Mouse (Mus musculus): ENCODE measurements around the gene Prkch. TPM values are rescaled to one million over a fixed set of nuclear protein-coding genes. Genes with fewer than 3 reads are reported as not detected.

Gene Prkch
- 5.9 TPM for polyA plus RNA-seq (2014; fragmentation: Illumina TruSeq; extraction: RNeasy Lipid Tissue Mini Kit (QIAGEN cat#74804); ENCODE audit: low read depth, low replicate concordance)

DNA sequence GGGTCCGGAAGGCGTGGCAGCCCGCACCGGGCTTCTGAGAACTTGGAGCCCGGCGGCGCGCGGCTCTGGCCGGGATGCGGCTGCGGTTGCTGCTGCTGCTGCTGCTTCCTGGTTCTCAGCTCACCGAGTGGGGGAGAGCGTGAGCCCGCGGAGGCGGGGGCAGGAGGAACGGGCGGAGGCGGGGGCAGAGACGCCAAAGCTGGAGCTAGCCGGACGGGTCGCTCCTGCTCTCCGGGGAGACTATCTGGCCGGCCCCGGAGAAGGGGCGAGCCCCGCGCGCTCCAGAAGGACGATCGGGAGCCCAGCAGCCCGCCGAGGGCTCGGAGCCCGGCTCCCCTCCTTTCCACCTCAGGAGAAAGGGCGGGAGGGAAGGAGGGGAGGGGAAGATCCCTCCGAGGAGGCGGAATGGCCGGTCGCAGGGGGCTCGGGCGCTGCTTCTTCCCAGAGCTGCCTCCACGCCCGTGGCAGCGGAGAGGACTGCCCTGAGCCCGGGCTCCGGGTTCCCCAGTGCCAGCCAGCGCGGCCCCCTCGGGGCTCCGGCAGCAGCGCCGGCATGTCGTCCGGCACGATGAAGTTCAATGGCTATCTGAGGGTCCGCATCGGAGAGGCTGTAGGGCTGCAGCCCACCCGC lies at the start of gene Prkch:
Gene Prkch (plus strand): TSS at position 187 of the 631 bp plus-strand sequence.

DNA sequence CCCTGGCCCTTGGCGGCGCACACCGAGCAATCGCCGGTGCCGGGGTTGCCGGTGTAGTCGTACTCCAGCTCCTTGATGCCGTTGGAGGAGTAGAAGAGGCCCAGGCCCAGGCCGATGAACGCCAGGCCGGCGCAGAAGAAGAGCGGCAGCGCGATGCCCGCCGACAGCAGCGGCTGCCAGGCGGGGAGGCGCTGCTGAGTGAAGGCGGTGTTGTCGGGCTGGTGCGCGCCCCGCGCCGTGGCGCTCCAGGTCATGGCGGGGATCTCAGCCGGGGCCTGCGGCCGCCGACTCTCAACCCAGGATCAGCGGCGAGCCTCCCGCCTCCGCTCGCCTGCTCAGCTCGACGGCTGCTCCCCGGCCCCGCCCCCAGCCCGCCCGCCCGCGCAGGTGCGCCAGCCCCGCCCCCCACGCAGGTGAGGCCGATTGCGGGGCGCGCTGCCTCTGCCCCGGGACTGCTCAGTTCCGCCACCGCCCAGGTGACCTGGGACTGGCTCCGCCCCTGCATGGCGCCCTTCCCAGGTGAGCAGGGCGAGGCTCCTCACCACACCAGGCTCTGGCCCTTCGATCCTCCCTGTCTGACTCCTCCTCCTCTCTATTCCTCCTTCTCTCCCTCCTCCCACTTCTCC lies 38.4 kb upstream of the Prkch start, which contains the start of gene Tmem30b:
Gene Tmem30b (minus strand): TSS at position 307 of the 626 bp plus-strand sequence.

Other genes starting within 250 kb of the Prkch start
- gene Tmem30b, start 38.4 kb upstream of the Prkch start, polyA plus RNA-seq (2014; fragmentation: Illumina TruSeq; extraction: RNeasy Lipid Tissue Mini Kit (QIAGEN cat#74804); ENCODE audit: low read depth, low replicate concordance) = 51.3 TPM

Data from kidney, adult 10 weeks (tissue).